Mouse (Mus musculus): ENCODE measurements around the gene Ccdc30. TPM values are rescaled to one million over a fixed set of nuclear protein-coding genes. Genes with fewer than 3 reads are reported as not detected.

The Ccdc30 gene
- total and polyA plus RNA-seq, 3 experiments: not detected

- Histone ChIP-seq H3K36me3 (ENCODE audit: control insufficient read depth in 1 of 2, insufficient read depth in 2 of 2, low read length in 2 of 2) (no peaks in the 10 kb centered on the region), H3K27ac (ENCODE audit: control insufficient read depth, low read depth, low read length) (no peak overlapping the region), H3K4me1 (ENCODE audit: control insufficient read depth in 1 of 2, insufficient read depth in 2 of 2, low read length in 2 of 2) (no peaks in the 10 kb centered on the region), H3K27me3 (ENCODE audit: control insufficient read depth in 1 of 2, insufficient read depth in 2 of 2, low read length in 2 of 2) (no peaks in the 10 kb centered on the region), H3K9me3 (replicated peaks; ENCODE audit: insufficient read depth, low read length) (no peaks in the 10 kb centered on the region), H3K79me2 (ENCODE audit: control insufficient read depth, insufficient read depth, low read length, poor library complexity) (no peaks in the 10 kb centered on the region), H3K4me3 (ENCODE audit: control insufficient read depth in 1 of 2, insufficient read depth in 1 of 2, low read depth in 2 of 2, low read length in 2 of 2) (no peak overlapping the region), H3K9ac (ENCODE audit: control insufficient read depth, low read depth, low read length, poor library complexity, severe bottlenecking) (no peak overlapping the region)
- no peak for DNase-seq (ENCODE audit: low read depth, low spot score)
- TF ChIP-seq POLR2AphosphoS5 (IDR thresholded peaks at IDR 0.05; ENCODE audit: borderline replicate concordance, low read depth, low read length) (no peak), MAX (IDR thresholded peaks at IDR 0.05; ENCODE audit: low read length) (no peak), USF2 (IDR thresholded peaks at IDR 0.05; ENCODE audit: borderline replicate concordance in 1 of 2, insufficient read depth in 1 of 2, low read depth in 1 of 2, low read length in 2 of 2) (no peak), ETS1 (IDR thresholded peaks at IDR 0.05; ENCODE audit: low read depth, low read length) (no peak), GATA1 (IDR thresholded peaks at IDR 0.05; ENCODE audit: low read depth, low read length) (no peak), JUND (IDR thresholded peaks at IDR 0.05; ENCODE audit: low read depth, low read length) (no peak), CHD1 (IDR thresholded peaks at IDR 0.05; ENCODE audit: low read depth, low read length) (no peak), POLR2AphosphoS2 (IDR thresholded peaks at IDR 0.05; ENCODE audit: low read length) (no peak), SIN3A (IDR thresholded peaks at IDR 0.05; ENCODE audit: low read length) (no peak), MYB (IDR thresholded peaks at IDR 0.05; ENCODE audit: low read depth, low read length) (no peak), ELF1 (IDR thresholded peaks at IDR 0.05; ENCODE audit: low read depth, low read length) (no peak)
These were observed 14.4 kb downstream of the Ccdc30 start for GRCm38 (mm10) chr4:119400896-119401295.

- TF ChIP-seq MAX (IDR thresholded peaks at IDR 0.05; ENCODE audit: low read length) (no peak), ELF1 (IDR thresholded peaks at IDR 0.05; ENCODE audit: low read depth, low read length) (no peak), ETS1 (IDR thresholded peaks at IDR 0.05; ENCODE audit: low read depth, low read length) (no peak)
- H3K4me1 ChIP-seq (ENCODE audit: control insufficient read depth in 1 of 2, insufficient read depth in 2 of 2, low read length in 2 of 2): no peaks in the 10 kb centered on the region
- H3K79me2 ChIP-seq (ENCODE audit: control insufficient read depth, insufficient read depth, low read length, poor library complexity): no peaks in the 10 kb centered on the region
- no peak overlapping the region for H3K9ac ChIP-seq (ENCODE audit: control insufficient read depth, low read depth, low read length, poor library complexity, severe bottlenecking)
- H3K4me3 ChIP-seq (ENCODE audit: control insufficient read depth in 1 of 2, insufficient read depth in 1 of 2, low read depth in 2 of 2, low read length in 2 of 2): no peak overlapping the region
- no peaks in the 10 kb centered on the region for H3K27me3 ChIP-seq (ENCODE audit: control insufficient read depth in 1 of 2, insufficient read depth in 2 of 2, low read length in 2 of 2)
- H3K36me3 ChIP-seq (ENCODE audit: control insufficient read depth in 1 of 2, insufficient read depth in 2 of 2, low read length in 2 of 2): no peaks in the 10 kb centered on the region
- no peaks in the 10 kb centered on the region for H3K9me3 ChIP-seq (replicated peaks; ENCODE audit: insufficient read depth, low read length)
- no peak overlapping the region for H3K27ac ChIP-seq (ENCODE audit: control insufficient read depth, low read depth, low read length)
- no peak for DNase-seq (ENCODE audit: low read depth, low spot score)
These were observed 16.6 kb downstream of the Ccdc30 start for GRCm38 (mm10) chr4:119398751-119399150.

- peaks cover 0 to 2% of the 10 kb centered on the region in 2 experiments; a peak in 1 of 4 replicates for H3K27me3 ChIP-seq (ENCODE audit: control insufficient read depth in 1 of 2, insufficient read depth in 2 of 2, low read length in 2 of 2)
- H3K36me3 ChIP-seq (ENCODE audit: control insufficient read depth in 1 of 2, insufficient read depth in 2 of 2, low read length in 2 of 2): no peaks in the 10 kb centered on the region
- peak; percentile 68 for DNase-seq (ENCODE audit: low read depth, low spot score)
- no peaks in the 10 kb centered on the region for H3K4me1 ChIP-seq (ENCODE audit: control insufficient read depth in 1 of 2, insufficient read depth in 2 of 2, low read length in 2 of 2)
- no peaks in the 10 kb centered on the region for H3K79me2 ChIP-seq (ENCODE audit: control insufficient read depth, insufficient read depth, low read length, poor library complexity)
- no peak overlapping the region for H3K9ac ChIP-seq (ENCODE audit: control insufficient read depth, low read depth, low read length, poor library complexity, severe bottlenecking)
- H3K9me3 ChIP-seq (replicated peaks; ENCODE audit: insufficient read depth, low read length): no peaks in the 10 kb centered on the region
- H3K4me3 ChIP-seq (ENCODE audit: control insufficient read depth in 1 of 2, insufficient read depth in 1 of 2, low read depth in 2 of 2, low read length in 2 of 2): no peak overlapping the region
- H3K27ac ChIP-seq (ENCODE audit: control insufficient read depth, low read depth, low read length): no peak overlapping the region
- TF ChIP-seq MXI1 (IDR thresholded peaks at IDR 0.05; ENCODE audit: low read depth, low read length) (no peak), POLR2AphosphoS2 (IDR thresholded peaks at IDR 0.05; ENCODE audit: low read length) (no peak), GABPA (IDR thresholded peaks at IDR 0.05; ENCODE audit: low read depth, low read length) (no peak), CHD1 (IDR thresholded peaks at IDR 0.05; ENCODE audit: low read depth, low read length) (no peak), USF1 (IDR thresholded peaks at IDR 0.05; ENCODE audit: low read depth, low read length) (no peak), MAX (IDR thresholded peaks at IDR 0.05; ENCODE audit: low read length) (0 out of 2 replicates have a peak, but pooled peaks have one; percentile 32), TCF12 (IDR thresholded peaks at IDR 0.05; ENCODE audit: low read depth, low read length) (no peak), CTCF (IDR thresholded peaks at IDR 0.05 in 2 of 3, conservative IDR thresholded peaks at IDR 0.05 in 1 of 3; ENCODE audit: control insufficient read depth in 1 of 3, insufficient read depth in 1 of 3, low read depth in 2 of 3, low read length in 3 of 3, poor library complexity in 1 of 3, severe bottlenecking in 1 of 3) (peak; percentile 72 to 83 (median 78)), ZC3H11A (IDR thresholded peaks at IDR 0.05; ENCODE audit: low read depth, low read length) (peak; percentile 60), MEF2A (IDR thresholded peaks at IDR 0.05; ENCODE audit: extremely low read depth, insufficient replicate concordance, low read depth, low read length, poor library complexity, severe bottlenecking) (no peak), E2F4 (IDR thresholded peaks at IDR 0.05; ENCODE audit: borderline replicate concordance, low read depth, low read length) (no peak), MAZ (IDR thresholded peaks at IDR 0.05; ENCODE audit: low read depth, low read length) (no peak), POLR2A (IDR thresholded peaks at IDR 0.05; ENCODE audit: control insufficient read depth in 1 of 2, insufficient read depth in 1 of 2, low read depth in 1 of 2, low read length in 2 of 2, poor library complexity in 1 of 2) (no peak), ETS1 (IDR thresholded peaks at IDR 0.05; ENCODE audit: low read depth, low read length) (no peak), ZKSCAN1 (IDR thresholded peaks at IDR 0.05; ENCODE audit: low read depth, low read length) (no peak), NRF1 (IDR thresholded peaks at IDR 0.05; ENCODE audit: insufficient read depth, low read depth, low read length, poor library complexity, severe bottlenecking) (no peak), SIN3A (IDR thresholded peaks at IDR 0.05; ENCODE audit: low read length) (no peak), USF2 (IDR thresholded peaks at IDR 0.05; ENCODE audit: borderline replicate concordance in 1 of 2, insufficient read depth in 1 of 2, low read depth in 1 of 2, low read length in 2 of 2) (no peak), ELF1 (IDR thresholded peaks at IDR 0.05; ENCODE audit: low read depth, low read length) (no peak), TBP (IDR thresholded peaks at IDR 0.05; ENCODE audit: low read depth, low read length) (no peak)
These were observed 25.0 kb downstream of the Ccdc30 start for GRCm38 (mm10) chr4:119390369-119390768.
